15 mouse cellular contexts compared by ENCODE assay signal in the genomic region with DNA sequence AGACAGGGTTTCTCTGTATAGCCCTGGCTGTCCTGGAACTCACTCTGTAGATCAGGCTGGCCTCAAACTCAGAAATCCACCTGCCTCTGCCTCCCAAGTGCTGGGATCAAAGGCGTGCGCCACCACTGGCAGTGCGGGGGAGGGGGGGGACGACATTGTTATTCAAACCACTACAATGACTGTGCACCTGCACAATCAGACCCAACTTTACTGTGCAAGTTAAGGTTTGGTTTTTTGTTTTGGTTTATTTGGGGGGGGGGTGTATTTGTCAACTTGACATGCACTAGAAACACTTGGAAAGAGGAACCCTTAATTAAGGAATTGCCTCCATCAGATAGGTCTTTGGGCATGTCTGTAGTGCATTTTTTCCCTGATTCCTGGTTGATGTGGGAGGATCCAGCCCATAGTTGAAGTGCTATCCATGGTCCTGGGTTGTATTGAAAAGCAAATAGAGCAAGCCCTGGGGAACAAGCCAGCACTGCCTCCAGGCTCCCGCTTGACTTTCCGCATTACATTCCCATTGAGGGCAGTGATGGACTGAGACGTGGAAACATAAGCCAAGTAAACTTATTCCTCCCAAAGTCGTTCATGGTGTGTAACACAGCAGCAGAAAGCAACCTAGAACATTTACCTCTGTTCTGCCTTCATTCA. TPM values are rescaled to one million over a fixed set of nuclear protein-coding genes. Genes with fewer than 3 reads are reported as not detected.
"Had no signal": no experiment of that assay in that cellular context is flagged by ENCODE, and none has a peak within 500 bp of the region (broad histone marks: within the 10 kb centered on the region; RNA-seq: fewer than 3 reads in every experiment).

No protein-coding gene starts in this region.

- H3K27me3 ChIP-seq: kidney, embryonic 15.5 days; liver, embryonic 15.5 days; megakaryocyte, embryonic 14.5 days; neural tube, embryonic 15.5 days; stomach, embryonic 15.5 days had no signal

- DNase-seq: kidney, postnatal 14 days; lung, adult 2 months; lung, postnatal 14 days; midbrain, embryonic 14.5 days; thymus, postnatal 4 days had no signal

- H3K36me3 ChIP-seq: limb, embryonic 10.5 days; liver, embryonic 15.5 days; neural tube, embryonic 15.5 days; stomach, embryonic 15.5 days had no signal

- H3K4me2 ChIP-seq: kidney, embryonic 15.5 days; liver, embryonic 11.5 days; liver, embryonic 15.5 days; neural tube, embryonic 15.5 days; stomach, embryonic 15.5 days had no signal

- H3K27ac ChIP-seq: kidney, embryonic 15.5 days; left cerebral cortex, adult 2 months; limb, embryonic 10.5 days; liver, embryonic 15.5 days; macrophage; neural tube, embryonic 15.5 days; stomach, embryonic 15.5 days had no signal

- H3K9me3 ChIP-seq: kidney, embryonic 15.5 days; limb, embryonic 10.5 days; liver, embryonic 15.5 days; megakaryocyte, embryonic 14.5 days; neural tube, embryonic 15.5 days; stomach, embryonic 15.5 days had no signal

- H3K4me3 ChIP-seq: kidney, embryonic 15.5 days; left cerebral cortex, adult 2 months; limb, embryonic 10.5 days; liver, embryonic 15.5 days; myocyte; neural tube, embryonic 15.5 days; stomach, embryonic 15.5 days had no signal

- H3K9ac ChIP-seq: kidney, embryonic 15.5 days; liver, embryonic 15.5 days; neural tube, embryonic 15.5 days; stomach, embryonic 15.5 days had no signal

RNA-seq across cellular contexts. Expression of a gene that starts 59.7 kb away (rescaled TPM):
- polyA plus RNA-seq: limb, embryonic 10.5 days; liver, embryonic 11.5 days; liver, embryonic 15.5 days; macrophage; myocyte had no signal
